Mouse (Mus musculus): ENCODE data around the gene Nfix.

The Nfix gene

GRCm38 (mm10) chr8:84798446-84799135 is 1.6 kb downstream of the Nfix start:
- peak; percentile 55 for DNase-seq (ENCODE audit: inconsistent ontology term)

GRCm38 (mm10) chr8:84797971-84798370 is 2.2 kb downstream of the Nfix start:
- no peak for DNase-seq (ENCODE audit: inconsistent ontology term)

- DNase-seq (ENCODE audit: inconsistent ontology term) = peak; percentile 32
Measured at GRCm38 (mm10) chr8:84797256-84797797, 2.8 kb downstream of the Nfix start.

- DNase-seq (ENCODE audit: inconsistent ontology term) = peak; percentile 86
Measured at GRCm38 (mm10) chr8:84794486-84794885, 5.7 kb downstream of the Nfix start.

- peak; percentile 91 for DNase-seq (ENCODE audit: inconsistent ontology term)
Measured at GRCm38 (mm10) chr8:84793791-84794485, 6.2 kb downstream of the Nfix start.

GRCm38 (mm10) chr8:84793134-84793533 is 7.0 kb downstream of the Nfix start:
- DNase-seq (ENCODE audit: inconsistent ontology term) = no peak

GRCm38 (mm10) chr8:84792429-84792947 is 7.7 kb downstream of the Nfix start:
- DNase-seq (ENCODE audit: inconsistent ontology term) = peak; percentile 29

- DNase-seq (ENCODE audit: inconsistent ontology term) = no peak
Measured at GRCm38 (mm10) chr8:84790537-84790936, 9.6 kb downstream of the Nfix start.

GRCm38 (mm10) chr8:84789855-84790486 is 10.2 kb downstream of the Nfix start:
- DNase-seq (ENCODE audit: inconsistent ontology term) = peak; percentile 61

GRCm38 (mm10) chr8:84789345-84789744 is 10.8 kb downstream of the Nfix start:
- peak; percentile 41 for DNase-seq (ENCODE audit: inconsistent ontology term)

GRCm38 (mm10) chr8:84788896-84789295 is 11.2 kb downstream of the Nfix start:
- peak; percentile 72 for DNase-seq (ENCODE audit: inconsistent ontology term)

- DNase-seq (ENCODE audit: inconsistent ontology term) = no peak
Measured at GRCm38 (mm10) chr8:84787523-84788302, 12.4 kb downstream of the Nfix start.

- no peak for DNase-seq (ENCODE audit: inconsistent ontology term)
Measured at GRCm38 (mm10) chr8:84786801-84787467, 13.2 kb downstream of the Nfix start.

- peak; percentile 96 for DNase-seq (ENCODE audit: inconsistent ontology term)
Measured at GRCm38 (mm10) chr8:84785756-84786677, 14.1 kb downstream of the Nfix start.

GRCm38 (mm10) chr8:84785506-84785755 is 14.7 kb downstream of the Nfix start:
- DNase-seq (ENCODE audit: inconsistent ontology term) = no peak

- peak; percentile 73 for DNase-seq (ENCODE audit: inconsistent ontology term)
Measured at GRCm38 (mm10) chr8:84784681-84785505, 15.3 kb downstream of the Nfix start.

GRCm38 (mm10) chr8:84783919-84784581 is 16.1 kb downstream of the Nfix start:
- DNase-seq (ENCODE audit: inconsistent ontology term) = peak; percentile 81

GRCm38 (mm10) chr8:84783198-84783918 is 16.8 kb downstream of the Nfix start:
- peak; percentile 56 for DNase-seq (ENCODE audit: inconsistent ontology term)
